Mouse (Mus musculus): ENCODE data around the gene Stx11.

DNA sequence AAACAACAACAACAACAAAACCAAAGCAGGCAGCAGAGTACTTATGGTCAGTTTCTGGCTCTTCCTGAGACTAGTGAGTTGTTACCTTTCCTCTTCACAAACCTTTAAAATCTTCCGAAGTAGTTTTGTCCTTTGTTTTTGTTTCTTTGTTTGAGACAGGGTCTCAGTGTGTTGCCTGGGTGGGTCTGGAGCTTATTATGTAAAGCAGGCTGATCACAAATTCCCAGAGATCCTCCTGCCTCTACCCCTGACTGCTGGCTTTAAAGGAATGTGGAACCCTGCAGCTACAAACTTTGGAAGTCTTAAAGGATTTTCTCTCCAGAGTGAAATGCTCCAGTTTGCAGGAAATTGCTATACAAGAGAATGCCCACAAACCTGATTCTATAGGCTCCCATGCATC lies 54.9 kb downstream of the Stx11 start:
- TF ChIP-seq POLR2A (IDR thresholded peaks at IDR 0.05; ENCODE audit: control insufficient read depth, low read depth, low read length) (no peak), CTCF (IDR thresholded peaks at IDR 0.05; ENCODE audit: control insufficient read depth, insufficient read depth, insufficient replicate concordance, low read depth, low read length) (no peak)
